Mouse (Mus musculus): ENCODE data around the gene Gm45808. TPM values are rescaled to one million over a fixed set of nuclear protein-coding genes. Genes with fewer than 3 reads are reported as not detected.
"Not testable (repeated sequence)": the region's sequence is repeated elsewhere in the genome, so short reads cannot be mapped to it uniquely, and the experiment has no call there.

The Gm45808 gene
- polyA plus RNA-seq, 1 experiment from 2014 or later = not detected

DNA sequence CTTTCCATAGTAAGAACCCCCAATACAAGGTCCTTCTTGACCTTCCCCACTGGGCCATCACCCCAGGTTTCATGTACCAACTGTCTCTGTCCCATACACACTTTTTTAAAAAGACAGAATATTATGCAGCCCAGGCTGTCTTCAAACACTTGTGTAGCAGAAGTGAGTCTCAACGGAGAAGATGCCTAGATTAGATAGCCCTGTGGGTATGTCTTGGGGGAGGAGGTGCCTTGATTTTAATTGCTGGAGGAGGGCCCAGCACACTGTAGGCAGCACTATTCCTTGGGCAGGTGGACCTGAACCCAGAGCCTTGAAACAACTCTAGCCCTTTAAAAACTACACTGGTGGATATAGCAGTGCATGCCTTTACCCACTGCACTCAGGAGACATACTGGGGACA lies 4.4 kb downstream of the Gm45808 start:
- no peak overlapping the region for H3K4me2 ChIP-seq
- ATAC-seq = no peak
- H3K27ac ChIP-seq = no peak overlapping the region
- WGBS = 98% methylated on average over 1 of the region's 1 CpGs
- no peaks in the 10 kb centered on the region for H3K36me3 ChIP-seq (ENCODE audit: poor library complexity, severe bottlenecking)
- H3K4me3 ChIP-seq = no peak overlapping the region
- H3K4me1 ChIP-seq = no peaks in the 10 kb centered on the region
- H3K27me3 ChIP-seq = no peaks in the 10 kb centered on the region
- no peak overlapping the region for H3K9ac ChIP-seq
- no peaks in the 10 kb centered on the region for H3K9me3 ChIP-seq (replicated peaks)

DNA sequence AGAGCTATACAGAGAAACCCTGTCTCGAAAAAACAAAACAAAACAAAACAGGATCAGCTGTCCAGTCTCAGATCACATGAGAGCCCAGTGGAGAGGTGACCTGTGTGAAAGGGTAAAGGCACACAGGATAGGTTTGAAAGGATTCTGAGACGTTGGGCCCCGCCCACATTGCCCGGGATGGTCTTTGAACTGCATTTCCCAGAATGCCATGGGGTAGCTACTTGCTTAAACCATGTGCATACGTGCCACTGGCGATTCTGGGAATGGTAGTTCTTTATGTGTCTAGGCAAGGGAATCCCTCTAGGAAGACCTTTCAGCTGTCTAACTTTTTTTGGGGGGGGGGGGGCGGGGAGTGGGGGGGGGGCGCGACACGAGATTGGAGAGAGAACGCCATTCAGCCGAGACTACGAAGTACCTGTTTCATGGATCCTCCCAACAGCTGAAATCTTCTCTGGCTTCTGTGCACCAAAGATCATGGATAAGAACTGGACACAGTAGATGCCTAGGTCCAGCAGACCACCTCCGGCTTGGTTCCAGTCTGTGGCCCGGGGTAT lies 5.2 kb downstream of the Gm45808 start, which contains the start of gene Tulp2:
Gene Tulp2 (plus strand): TSS at position 504 of the 554 bp plus-strand sequence.
- H3K27ac ChIP-seq = no peak within 1 kb of the TSS
- H3K4me3 ChIP-seq = no peak within 1 kb of the TSS
- H3K9me3 ChIP-seq (replicated peaks) = no peaks in the 10 kb centered on the region
- H3K9ac ChIP-seq = no peak within 1 kb of the TSS
- H3K4me1 ChIP-seq = no peaks in the 10 kb centered on the region
- no peak within 1 kb of the TSS for H3K4me2 ChIP-seq
- no peaks in the 10 kb centered on the region for H3K36me3 ChIP-seq (ENCODE audit: poor library complexity, severe bottlenecking)
- ATAC-seq = peak; percentile 89
- WGBS = 57% methylated on average over 15 of the region's 15 CpGs
- H3K27me3 ChIP-seq = no peaks in the 10 kb centered on the region

DNA sequence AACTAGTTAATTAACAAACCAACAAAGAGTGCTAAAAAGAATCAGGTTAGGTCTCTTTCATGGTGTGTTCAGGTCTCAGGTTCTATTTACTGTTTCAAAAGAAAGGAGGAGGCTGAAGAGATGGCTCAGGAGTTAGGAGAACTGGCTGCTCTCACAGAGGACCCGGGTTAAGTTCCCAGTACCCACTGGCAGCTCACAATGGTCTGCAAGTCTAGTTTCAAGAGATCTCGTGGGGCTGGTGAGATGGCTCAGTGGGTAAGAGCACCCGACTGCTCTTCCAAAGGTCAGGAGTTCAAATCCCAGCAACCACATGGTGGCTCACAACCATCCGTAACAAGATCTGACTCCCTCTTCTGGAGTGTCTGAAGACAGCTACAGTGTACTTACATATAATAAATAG lies 6.3 kb downstream of the Gm45808 start:
- H3K4me2 ChIP-seq, ATAC-seq: not testable (repeated sequence)
- WGBS = 79% methylated on average over 4 of the region's 4 CpGs

DNA sequence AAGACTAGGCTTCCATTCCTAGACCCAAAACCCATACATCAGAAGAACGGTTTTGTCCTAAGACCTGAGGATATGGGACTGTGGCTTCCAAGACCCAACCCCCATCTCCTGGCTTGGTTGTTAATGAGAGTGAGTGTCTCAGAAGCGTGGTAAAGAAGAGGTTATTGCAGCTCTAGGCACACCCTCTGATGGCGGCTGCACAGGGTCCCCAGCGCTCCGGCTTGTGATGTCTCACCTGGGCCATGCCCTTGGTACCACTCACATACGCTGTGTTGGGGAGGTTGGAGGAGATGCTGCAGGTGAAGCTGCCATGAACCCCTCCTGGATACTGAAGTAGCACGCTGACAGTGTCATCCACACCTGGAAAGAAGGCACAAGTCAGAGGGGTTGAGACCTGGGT lies 7.8 kb downstream of the Gm45808 start:
- Histone ChIP-seq H3K4me2 (no peak overlapping the region), H3K36me3 (ENCODE audit: poor library complexity, severe bottlenecking) (no peaks in the 10 kb centered on the region), H3K27ac (no peak overlapping the region), H3K27me3 (no peaks in the 10 kb centered on the region), H3K9me3 (replicated peaks) (no peaks in the 10 kb centered on the region), H3K4me1 (no peaks in the 10 kb centered on the region), H3K4me3 (no peak overlapping the region), H3K9ac (no peak overlapping the region)
- whole genome bisulfite sequencing = 95% methylated on average over 7 of the region's 7 CpGs
- ATAC-seq = no peak

More for the DNA sequence above, 6.3 kb downstream of the Gm45808 start:
- not testable (repeated sequence) for H3K9ac ChIP-seq; H3K36me3 ChIP-seq (ENCODE audit: poor library complexity, severe bottlenecking); H3K4me1 ChIP-seq; H3K27ac ChIP-seq; H3K27me3 ChIP-seq; H3K4me3 ChIP-seq; H3K9me3 ChIP-seq (replicated peaks)

DNA sequence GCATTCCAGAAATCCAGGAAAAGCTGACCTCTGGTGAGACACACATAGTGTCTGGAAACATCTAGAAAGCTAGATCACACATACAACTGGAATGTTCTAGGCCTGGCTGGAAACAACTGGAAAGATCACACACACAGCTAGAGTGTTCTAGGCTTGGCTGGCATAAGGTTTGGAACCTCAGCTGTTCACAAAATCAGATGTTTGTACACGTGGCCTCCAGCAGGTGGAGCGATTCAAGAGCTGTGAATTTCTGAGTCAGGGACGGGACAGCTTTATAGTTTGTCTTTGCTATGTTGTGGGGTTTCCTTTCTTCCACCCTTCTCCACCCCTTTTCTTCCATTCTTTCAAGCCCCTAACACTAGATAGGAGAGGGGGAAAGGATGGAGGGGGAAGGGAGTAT lies 9.6 kb downstream of the Gm45808 start:
- no peaks in the 10 kb centered on the region for H3K4me1 ChIP-seq
- H3K27ac ChIP-seq = no peak overlapping the region; the same call in 1 of the 2 replicates
- H3K4me3 ChIP-seq = no peak overlapping the region
- H3K36me3 ChIP-seq (ENCODE audit: poor library complexity, severe bottlenecking) = no peaks in the 10 kb centered on the region
- H3K9ac ChIP-seq = no peak overlapping the region
- 11% methylated on average over 3 of the region's 3 CpGs for WGBS
- no peaks in the 10 kb centered on the region for H3K9me3 ChIP-seq (replicated peaks)
- H3K4me2 ChIP-seq = no peak overlapping the region
- H3K27me3 ChIP-seq = no peaks in the 10 kb centered on the region
- ATAC-seq = no peak

DNA sequence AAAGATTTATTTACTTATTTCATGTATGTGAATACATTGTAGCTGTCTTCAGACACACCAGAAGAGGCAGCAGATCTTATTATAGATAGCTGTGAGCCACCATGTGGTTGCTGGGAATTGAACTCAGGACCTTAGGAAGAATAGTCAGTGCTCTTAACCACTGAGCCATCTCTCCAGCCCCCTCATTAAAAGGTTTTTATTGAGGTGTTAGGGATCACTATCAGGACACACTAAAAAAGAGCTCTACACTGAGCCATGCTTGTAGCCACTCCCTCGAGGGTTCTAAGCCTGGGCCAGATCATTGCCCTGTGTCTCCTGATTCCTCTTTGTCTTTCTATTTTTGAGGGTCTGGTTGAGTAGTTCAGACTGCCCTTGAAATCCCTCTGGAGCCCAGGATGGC lies 10.2 kb downstream of the Gm45808 start:
- no peak for ATAC-seq

DNA sequence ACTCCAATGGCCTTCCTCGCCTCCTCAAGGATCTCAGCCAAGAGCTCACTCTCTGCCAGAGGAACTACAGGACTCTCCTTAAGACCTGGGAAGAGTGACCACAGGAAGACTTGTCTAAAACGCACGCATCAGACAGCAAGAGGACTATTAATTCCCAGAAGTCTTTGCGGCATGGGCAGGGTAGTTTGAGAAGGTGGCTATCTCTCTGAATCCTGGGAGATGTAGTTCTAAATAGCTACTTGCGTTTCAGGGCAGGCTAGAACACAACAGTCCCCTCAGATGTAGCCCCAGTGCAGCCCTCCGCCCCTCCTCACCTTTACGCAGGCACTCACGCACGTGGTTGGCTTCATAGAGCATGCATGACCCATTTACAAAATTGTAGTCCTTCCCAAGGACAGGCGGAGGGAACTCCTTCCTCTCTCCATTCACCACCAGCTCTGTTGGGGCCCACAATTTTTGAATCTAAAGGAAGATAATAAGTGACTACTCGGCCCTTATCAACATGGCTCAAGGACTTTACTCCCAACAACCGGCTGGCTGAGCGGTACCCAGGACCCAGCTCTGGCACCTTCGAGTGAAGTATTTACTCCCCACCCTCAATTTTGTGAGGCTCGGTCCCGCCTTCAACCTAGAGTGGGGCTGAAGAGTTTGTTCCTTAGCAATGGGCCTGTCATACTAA lies 11.2 kb downstream of the Gm45808 start:
- peak overlapping the region; percentile 31; the same call in 1 of the 2 replicates for H3K4me2 ChIP-seq
- H3K27me3 ChIP-seq = no peaks in the 10 kb centered on the region
- H3K9me3 ChIP-seq (replicated peaks) = no peaks in the 10 kb centered on the region
- no peaks in the 10 kb centered on the region for H3K36me3 ChIP-seq (ENCODE audit: poor library complexity, severe bottlenecking)
- 0 out of 2 replicates have a peak overlapping the region, but pooled peaks have one; percentile 40 for H3K9ac ChIP-seq
- H3K27ac ChIP-seq = no peak overlapping the region
- H3K4me3 ChIP-seq = no peak overlapping the region
- ATAC-seq = no peak
- WGBS = 77% methylated on average over 16 of the region's 16 CpGs
- no peaks in the 10 kb centered on the region for H3K4me1 ChIP-seq

More for the DNA sequence above, 10.2 kb downstream of the Gm45808 start:
- no peaks in the 10 kb centered on the region for H3K36me3 ChIP-seq (ENCODE audit: poor library complexity, severe bottlenecking)
- no peaks in the 10 kb centered on the region for H3K4me1 ChIP-seq
- H3K4me3 ChIP-seq = no peak overlapping the region
- H3K9me3 ChIP-seq (replicated peaks) = no peaks in the 10 kb centered on the region
- H3K27me3 ChIP-seq = no peaks in the 10 kb centered on the region
- H3K4me2 ChIP-seq = no peak overlapping the region
- no peak overlapping the region for H3K9ac ChIP-seq
- WGBS = 54% methylated on average over 1 of the region's 1 CpGs
- no peak overlapping the region for H3K27ac ChIP-seq

DNA sequence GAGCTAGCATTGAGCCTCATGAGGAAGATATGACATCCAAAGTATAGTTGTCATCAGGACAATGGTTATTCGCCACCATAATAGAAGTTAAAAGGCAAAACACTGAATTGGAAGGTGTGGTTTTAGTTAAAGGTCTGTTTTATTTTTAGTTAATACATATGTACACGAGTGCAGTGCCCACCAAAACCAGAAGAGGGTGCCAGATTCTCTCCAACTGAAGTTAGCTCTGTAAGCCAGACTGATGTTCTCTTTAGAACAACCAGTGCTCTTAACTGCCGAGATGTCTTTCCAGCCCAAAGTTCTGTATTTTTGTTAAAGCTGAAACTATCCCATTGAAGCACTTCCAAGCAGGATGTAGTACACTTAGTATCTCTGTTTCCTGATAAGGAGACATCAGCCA lies 15.7 kb downstream of the Gm45808 start:
- Histone ChIP-seq H3K4me1 (peaks cover 8% of the 10 kb centered on the region), H3K4me3 (no peak overlapping the region), H3K9ac (no peak overlapping the region), H3K27ac (no peak overlapping the region), H3K27me3 (no peaks in the 10 kb centered on the region), H3K9me3 (replicated peaks) (no peaks in the 10 kb centered on the region), H3K36me3 (ENCODE audit: poor library complexity, severe bottlenecking) (no peaks in the 10 kb centered on the region), H3K4me2 (no peak overlapping the region)
- 8% methylated on average over 3 of the region's 3 CpGs for WGBS
- ATAC-seq = no peak

DNA sequence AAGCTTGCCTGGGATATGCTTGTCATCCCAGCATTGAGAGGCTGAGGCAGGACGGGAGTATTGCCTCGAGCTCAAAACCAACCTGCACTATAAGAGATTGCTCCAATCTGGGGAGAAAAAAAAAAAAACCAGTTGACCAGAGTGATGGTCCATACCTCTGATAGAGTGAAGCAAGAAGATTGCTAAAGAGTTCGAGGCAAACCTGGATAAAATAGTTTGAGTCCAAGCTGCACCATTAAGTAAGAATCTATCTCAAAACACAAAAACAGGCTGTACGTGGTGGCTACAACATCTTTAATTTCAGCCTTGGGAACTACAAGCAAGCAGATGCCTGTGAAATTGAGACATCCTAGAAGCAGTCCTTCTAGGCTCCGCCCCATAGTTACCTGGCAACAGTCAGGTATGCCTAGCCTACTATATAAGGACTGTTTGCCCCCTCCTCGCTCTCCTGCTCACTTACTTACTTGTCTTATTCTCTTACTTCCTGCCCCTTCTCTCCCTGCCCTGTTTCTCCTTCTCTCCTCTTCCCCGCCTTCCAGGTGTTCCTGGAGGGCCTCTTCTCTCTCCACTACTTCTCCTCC lies 19.4 kb downstream of the Gm45808 start:
- H3K27me3 ChIP-seq = no peaks in the 10 kb centered on the region
- peak overlapping the region; percentile 95; the same call in 1 of the 2 replicates for H3K9ac ChIP-seq
- peak overlapping the region; percentile 95 for H3K4me2 ChIP-seq
- peaks cover 35% of the 10 kb centered on the region for H3K36me3 ChIP-seq (ENCODE audit: poor library complexity, severe bottlenecking)
- peak overlapping the region; percentile 92 for H3K4me3 ChIP-seq
- whole genome bisulfite sequencing = 36% methylated on average over 7 of the region's 7 CpGs
- no peaks in the 10 kb centered on the region for H3K9me3 ChIP-seq (replicated peaks)
- H3K4me1 ChIP-seq = peaks cover 21% of the 10 kb centered on the region
- ATAC-seq = no peak; the same call in none of the 2 replicates
- no peak overlapping the region for H3K27ac ChIP-seq

DNA sequence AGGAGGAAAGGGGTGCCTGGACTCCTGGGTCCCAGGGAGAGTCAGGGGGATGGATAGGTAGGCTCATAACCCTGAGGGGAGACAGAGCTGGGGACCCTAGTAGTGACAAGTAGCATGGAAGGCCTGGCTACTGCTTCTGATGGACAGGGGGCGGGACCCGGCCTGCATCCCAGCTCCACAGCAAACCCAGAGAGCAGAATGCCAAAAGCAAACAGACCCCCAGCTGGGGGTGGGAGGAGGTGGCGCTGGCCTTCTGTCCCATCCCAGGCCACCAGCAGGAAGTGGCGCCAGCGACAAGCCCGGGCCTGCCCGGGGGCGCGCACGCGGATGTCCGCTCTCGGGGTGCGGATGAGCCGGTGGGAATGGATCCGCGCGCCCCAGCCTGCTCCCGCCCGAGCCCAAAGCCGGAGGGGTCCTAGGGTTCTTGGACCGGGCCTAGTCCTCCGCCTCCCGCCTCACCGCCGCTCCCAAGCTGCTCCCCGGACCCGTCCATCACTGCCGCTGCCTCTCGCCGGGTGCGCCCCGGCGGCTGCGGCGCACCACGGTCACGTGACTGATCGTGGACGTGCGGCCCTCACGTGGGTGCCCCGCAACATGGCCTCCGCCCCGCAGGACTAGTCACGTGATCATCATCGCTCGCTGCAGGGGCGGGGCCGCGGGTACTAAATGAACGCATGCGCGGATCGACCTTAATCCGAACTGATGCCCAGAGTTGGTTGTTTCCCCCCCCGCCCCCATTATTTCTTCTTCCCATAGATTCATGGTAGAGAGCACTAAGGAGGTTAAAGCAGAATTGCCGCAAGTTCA lies 20.1 kb downstream of the Gm45808 start, which contains the start of gene Bax:
Gene Bax (minus strand): TSS at position 616 of the 807 bp plus-strand sequence.
- Histone ChIP-seq H3K9ac (peak within 1 kb of the TSS; percentile 95), H3K36me3 (ENCODE audit: poor library complexity, severe bottlenecking) (peaks cover 42% of the 10 kb centered on the region), H3K4me2 (peak within 1 kb of the TSS; percentile 95), H3K9me3 (replicated peaks) (no peaks in the 10 kb centered on the region), H3K27ac (peak within 1 kb of the TSS; percentile 69), H3K27me3 (no peaks in the 10 kb centered on the region), H3K4me1 (peaks cover 21% of the 10 kb centered on the region), H3K4me3 (peak within 1 kb of the TSS; percentile 92)
- WGBS = under 1% methylated on average over 47 of the region's 58 CpGs
- peak; percentile 77 for ATAC-seq

DNA sequence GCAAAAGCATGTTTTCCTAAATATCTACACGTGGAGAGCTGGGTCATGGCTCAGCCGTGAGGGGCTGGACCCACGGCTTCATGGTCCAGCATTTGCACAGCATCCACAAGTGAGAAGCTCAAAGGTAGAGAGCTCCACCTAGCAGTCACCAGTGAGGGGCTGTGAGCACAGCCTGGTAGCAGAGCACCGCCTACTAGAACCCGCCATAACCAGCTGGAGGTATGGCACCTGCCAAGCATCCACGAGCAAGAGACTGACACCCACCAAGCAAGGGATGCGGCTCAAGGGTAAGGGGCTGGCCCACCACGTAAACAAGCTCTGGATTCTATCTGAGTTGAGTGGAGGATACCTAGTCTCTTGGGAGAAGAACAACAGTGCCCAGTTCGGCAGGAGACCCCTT lies 21.1 kb downstream of the Gm45808 start:
- H3K9me3 ChIP-seq (replicated peaks) = no peaks in the 10 kb centered on the region
- peak overlapping the region; percentile 95 for H3K9ac ChIP-seq
- H3K4me1 ChIP-seq = peaks cover 27% of the 10 kb centered on the region
- H3K36me3 ChIP-seq (ENCODE audit: poor library complexity, severe bottlenecking) = peaks cover 44% of the 10 kb centered on the region
- 79% methylated on average over 9 of the region's 9 CpGs for WGBS
- H3K27ac ChIP-seq = no peak overlapping the region
- H3K4me2 ChIP-seq = peak overlapping the region; percentile 95
- H3K4me3 ChIP-seq = peak overlapping the region; percentile 92
- ATAC-seq = no peak
- H3K27me3 ChIP-seq = no peaks in the 10 kb centered on the region

DNA sequence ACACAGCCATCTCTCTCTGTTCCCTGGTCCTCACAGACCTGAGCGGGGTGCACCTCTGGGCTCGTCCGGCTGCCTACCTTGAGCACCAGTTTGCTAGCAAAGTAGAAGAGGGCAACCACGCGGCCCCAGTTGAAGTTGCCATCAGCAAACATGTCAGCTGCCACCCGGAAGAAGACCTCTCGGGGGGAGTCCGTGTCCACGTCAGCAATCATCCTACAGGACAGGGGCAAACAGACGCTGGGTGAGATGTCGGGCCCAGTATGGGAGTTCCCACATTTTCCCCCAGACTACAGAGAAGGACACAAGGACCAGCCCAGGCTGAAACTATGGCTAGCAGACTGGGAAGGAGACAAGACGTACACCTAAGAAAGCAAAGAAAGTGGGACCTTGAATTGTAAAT lies 21.5 kb downstream of the Gm45808 start:
- no peak for ATAC-seq

More for the DNA sequence above, 21.5 kb downstream of the Gm45808 start:
- peak overlapping the region; percentile 92 for H3K4me3 ChIP-seq
- 94% methylated on average over 12 of the region's 12 CpGs for WGBS
- no peaks in the 10 kb centered on the region for H3K9me3 ChIP-seq (replicated peaks)
- H3K9ac ChIP-seq = 0 out of 2 replicates have a peak overlapping the region, but pooled peaks have one; percentile 95
- peaks cover 44% of the 10 kb centered on the region for H3K36me3 ChIP-seq (ENCODE audit: poor library complexity, severe bottlenecking)
- peaks cover 31% of the 10 kb centered on the region for H3K4me1 ChIP-seq
- H3K27me3 ChIP-seq = no peaks in the 10 kb centered on the region
- peak overlapping the region; percentile 95 for H3K4me2 ChIP-seq
- H3K27ac ChIP-seq = no peak overlapping the region
